Mouse (Mus musculus) liver, embryonic 14.5 days (tissue): ENCODE data around the gene Abtb2.

ENCODE experiments used
- CTCF ChIP-seq: IDR thresholded peaks from 2 replicates; pipeline ENCODE4 v1.5.1; 2016; ENCODE audit warnings: antibody characterized with exemption, low read depth, control low read depth
- EP300 ChIP-seq: IDR thresholded peaks from 2 replicates; pipeline ENCODE4 v1.6.1; 2016; ENCODE audit warnings: antibody characterized with exemption, low read depth

GRCm38 (mm10) chr2:103745481-103745880 is 179.4 kb downstream of the Abtb2 start:
- TF ChIP-seq EP300 (no peak), CTCF (no peak)
